ENCODE assay signal across 19 mouse cellular contexts in genomic region chr4:72437367-72437766, GRCm38 (mm10).
DNase-seq lines count a peak whose midpoint lies in the region; ATAC-seq lines count a peak whose summit lies in the region.
"Had no signal": no experiment of that assay in that cellular context is flagged by ENCODE, and none has a peak within 500 bp of the region (broad histone marks: within the 10 kb centered on the region; RNA-seq: fewer than 3 reads in every experiment).

No protein-coding gene starts in this region.

- ATAC-seq in granulocyte monocyte progenitor cell, adult 5-6 weeks (replicated peaks; ENCODE audit: poor library complexity, severe bottlenecking), result peak; percentile 94
- ATAC-seq in megakaryocyte, adult 5-6 weeks (ENCODE audit: poor library complexity, severe bottlenecking), result peak; percentile 90
- ATAC-seq in megakaryocyte progenitor cell, adult 5-6 weeks (replicated peaks; ENCODE audit: poor library complexity), result peak; percentile 58
- ATAC-seq: activated CD4-positive, CD25-positive, alpha-beta regulatory T cell, adult 4 months; CD4-positive, CD25-positive, alpha-beta regulatory T cell, adult 4 months; Patski had no signal

- no peak for DNase-seq in layer of hippocampus, adult 9-11 months
- DNase-seq in cerebellum, postnatal 25 days, result no peak
- no peak for DNase-seq in left cerebral cortex, adult 18-20 months (ENCODE audit: low spot score in 2 of 2)
- DNase-seq: adrenal gland, adult 2 months; adrenal gland, adult 8-10 months; adrenal gland, postnatal 10 days; adrenal gland, postnatal 14 days; adrenal gland, postnatal 25 days; adrenal gland, postnatal 36 days; B cell, adult 2 months; cerebellum, adult 11 months; cerebellum, adult 11-12 months; cerebellum, adult 18-20 months had no signal
